Mouse (Mus musculus): ENCODE measurements around the gene Gm34653.
"Not testable (repeated sequence)": the region's sequence is repeated elsewhere in the genome, so short reads cannot be mapped to it uniquely, and the experiment has no call there.

DNA sequence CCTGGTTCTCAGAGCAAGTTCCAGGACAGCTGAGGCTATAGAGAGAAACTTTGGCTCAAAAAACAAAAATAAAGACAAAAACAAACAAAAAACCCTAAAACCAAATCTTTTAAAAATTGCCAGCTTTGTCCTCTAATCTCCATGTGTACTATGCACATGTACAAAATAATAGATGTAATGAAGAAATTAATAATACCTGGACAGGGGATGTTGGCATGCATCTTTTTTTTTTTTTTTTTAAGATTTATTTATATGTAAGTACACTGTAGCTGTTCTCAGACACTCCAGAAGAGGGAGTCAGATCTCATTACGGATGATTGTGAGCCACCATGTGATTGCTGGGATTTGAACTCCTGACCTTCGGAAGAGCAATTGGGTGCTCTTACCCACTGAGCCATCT, 40.3 kb upstream of the Gm34653 start:
- not testable (repeated sequence) for TF ChIP-seq CTCF (IDR thresholded peaks at IDR 0.05; ENCODE audit: low read depth, low read length); POLR2AphosphoS5 (IDR thresholded peaks at IDR 0.05; ENCODE audit: insufficient replicate concordance, low read depth, low read length); GATA1 (IDR thresholded peaks at IDR 0.05; ENCODE audit: borderline replicate concordance, low read length)

Measured in G1E (cell line).